Mouse (Mus musculus): ENCODE results near the gene Sfxn3.
"Not testable (repeated sequence)": the region's sequence is repeated elsewhere in the genome, so short reads cannot be mapped to it uniquely, and the experiment has no call there.

Sfxn3 gene

GRCm38 (mm10) chr19:45018351-45018831 is 28.9 kb upstream of the Sfxn3 start:
- no peak for DNase-seq

- DNase-seq, result peak; percentile 58
Measured at GRCm38 (mm10) chr19:45020348-45020747, 27.0 kb upstream of the Sfxn3 start.

GRCm38 (mm10) chr19:45021362-45021761 is 25.9 kb upstream of the Sfxn3 start:
- DNase-seq, result no peak

- DNase-seq, result no peak
Measured at GRCm38 (mm10) chr19:45023993-45024392, 23.3 kb upstream of the Sfxn3 start.

- DNase-seq, result no peak
Measured at GRCm38 (mm10) chr19:45024775-45025174, 22.5 kb upstream of the Sfxn3 start.

- no peak for DNase-seq
Measured at GRCm38 (mm10) chr19:45025937-45026568, 21.2 kb upstream of the Sfxn3 start.

GRCm38 (mm10) chr19:45026958-45027670 is 20.2 kb upstream of the Sfxn3 start:
- no peak for DNase-seq

GRCm38 (mm10) chr19:45027848-45028247 is 19.5 kb upstream of the Sfxn3 start:
- DNase-seq, result no peak

- DNase-seq, result no peak
Measured at GRCm38 (mm10) chr19:45028746-45029145, 18.6 kb upstream of the Sfxn3 start.

- DNase-seq, result no peak
Measured at GRCm38 (mm10) chr19:45029571-45029970, 17.7 kb upstream of the Sfxn3 start.

- peak; percentile 56 for DNase-seq
Measured at GRCm38 (mm10) chr19:45030111-45030510, 17.2 kb upstream of the Sfxn3 start.

GRCm38 (mm10) chr19:45030746-45031693 is 16.3 kb upstream of the Sfxn3 start:
- peak; percentile 79 for DNase-seq

- peak; percentile 71 for DNase-seq
Measured at GRCm38 (mm10) chr19:45031780-45032179, 15.5 kb upstream of the Sfxn3 start.

- DNase-seq, result no peak
Measured at GRCm38 (mm10) chr19:45032570-45033332, 14.6 kb upstream of the Sfxn3 start.

- no peak for DNase-seq
Measured at GRCm38 (mm10) chr19:45036867-45037266, 10.4 kb upstream of the Sfxn3 start.

GRCm38 (mm10) chr19:45038198-45038597 is 9.1 kb upstream of the Sfxn3 start:
- not testable (repeated sequence) for DNase-seq

- no peak for DNase-seq
Measured at GRCm38 (mm10) chr19:45040214-45040613, 7.1 kb upstream of the Sfxn3 start.

GRCm38 (mm10) chr19:45044389-45044927 is 2.8 kb upstream of the Sfxn3 start:
- DNase-seq, result no peak

- DNase-seq, result no peak
Measured at GRCm38 (mm10) chr19:45045236-45045635, 2.1 kb upstream of the Sfxn3 start.

- no peak for DNase-seq
Measured at GRCm38 (mm10) chr19:45045651-45046050, 1.7 kb upstream of the Sfxn3 start, which contains the start of gene Pdzd7. Gene Pdzd7, minus strand, starts transcription at chr19:45045717.

GRCm38 (mm10) chr19:45046523-45047321 is 581 bp upstream of the Sfxn3 start:
- peak; percentile 92 for DNase-seq

All from kidney, adult 11 months (tissue).